Mouse (Mus musculus): ENCODE measurements at regions not wholly inside any gene's neighbourhood (a gene's known extent, or its start where the extent isn't known, plus 50 kb on each side); places are given as distances from the start of the nearest gene placed in this dataset.
A peak's percentile ranks its signal among the peaks of the same experiment; 100 is the strongest.

- DNase-seq (ENCODE audit: low spot score), result no peak
- intact Hi-C loops (cut with DNase I), result no loop called here
Measured at GRCm38 (mm10) chr2:131683734-131684133, 121.7 kb upstream of the Adra1d start.

GRCm38 (mm10) chr2:131678484-131678883 lies 116.4 kb upstream of the Adra1d start:
- no peak for DNase-seq (ENCODE audit: low spot score)
- intact Hi-C loops (cut with DNase I), result no loop called here

GRCm38 (mm10) chr2:131676736-131677135 lies 114.7 kb upstream of the Adra1d start:
- no peak for DNase-seq (ENCODE audit: low spot score)
- intact Hi-C loops (cut with DNase I), result no loop called here

GRCm38 (mm10) chr2:131674872-131675271 lies 112.8 kb upstream of the Adra1d start:
- intact Hi-C loops (cut with DNase I), result loop anchor here (5.0 kb wide), 1 partner anchor 128 kb away; no protein-coding TSS in a partner anchor
- DNase-seq (ENCODE audit: low spot score), result no peak

- no peak for DNase-seq (ENCODE audit: low spot score)
- intact Hi-C loops (cut with DNase I), result loop anchor here (5.0 kb wide), 1 partner anchor 126 kb away; no protein-coding TSS in a partner anchor
Measured at GRCm38 (mm10) chr2:131673351-131673750, 111.3 kb upstream of the Adra1d start.

- no peak for DNase-seq (ENCODE audit: low spot score)
- intact Hi-C loops (cut with DNase I), result loop anchor here (5.0 kb wide), 1 partner anchor 125 kb away; no protein-coding TSS in a partner anchor
Measured at GRCm38 (mm10) chr2:131672646-131673045, 110.6 kb upstream of the Adra1d start.

- DNase-seq (ENCODE audit: low spot score), result no peak
- intact Hi-C loops (cut with DNase I), result loop anchor here (5.0 kb wide), 1 partner anchor 125 kb away; no protein-coding TSS in a partner anchor
Measured at GRCm38 (mm10) chr2:131672223-131672622, 110.1 kb upstream of the Adra1d start.

GRCm38 (mm10) chr2:131670876-131671275 lies 108.8 kb upstream of the Adra1d start:
- intact Hi-C loops (cut with DNase I), result loop anchor here (5.0 kb wide), 1 partner anchor 124 kb away; no protein-coding TSS in a partner anchor
- no peak for DNase-seq (ENCODE audit: low spot score)

- intact Hi-C loops (cut with DNase I), result loop anchor here (5.0 kb wide), 1 partner anchor 139 kb away; no protein-coding TSS in a partner anchor
- no peak for DNase-seq (ENCODE audit: low spot score)
Measured at GRCm38 (mm10) chr2:131667874-131668273, 105.8 kb upstream of the Adra1d start.

- intact Hi-C loops (cut with DNase I), result loop anchor here (5.0 kb wide), 1 partner anchor 140 kb away; no protein-coding TSS in a partner anchor
- DNase-seq (ENCODE audit: low spot score), result no peak
Measured at GRCm38 (mm10) chr2:131666841-131667364, 104.8 kb upstream of the Adra1d start.

GRCm38 (mm10) chr2:131664575-131664974 lies 102.5 kb upstream of the Adra1d start:
- intact Hi-C loops (cut with DNase I), result no loop called here
- DNase-seq (ENCODE audit: low spot score), result no peak

- no peak for DNase-seq (ENCODE audit: low spot score)
- intact Hi-C loops (cut with DNase I), result no loop called here
Measured at GRCm38 (mm10) chr2:131663199-131663809, 101.2 kb upstream of the Adra1d start.

GRCm38 (mm10) chr2:131652197-131652596 lies 90.1 kb upstream of the Adra1d start:
- intact Hi-C loops (cut with DNase I), result no loop called here
- DNase-seq (ENCODE audit: low spot score), result peak; percentile 20

- intact Hi-C loops (cut with DNase I), result no loop called here
- DNase-seq (ENCODE audit: low spot score), result no peak
Measured at GRCm38 (mm10) chr2:131650611-131651153, 88.6 kb upstream of the Adra1d start.

- intact Hi-C loops (cut with DNase I), result no loop called here
- DNase-seq (ENCODE audit: low spot score), result no peak
Measured at GRCm38 (mm10) chr2:131644166-131644858, 82.2 kb upstream of the Adra1d start.

- intact Hi-C loops (cut with DNase I), result no loop called here
- no peak for DNase-seq (ENCODE audit: low spot score)
Measured at GRCm38 (mm10) chr2:131642456-131642855, 80.4 kb upstream of the Adra1d start.

- DNase-seq (ENCODE audit: low spot score), result no peak
- intact Hi-C loops (cut with DNase I), result no loop called here
Measured at GRCm38 (mm10) chr2:131638996-131639605, 77.0 kb upstream of the Adra1d start.

- DNase-seq (ENCODE audit: low spot score), result no peak
- intact Hi-C loops (cut with DNase I), result no loop called here
Measured at GRCm38 (mm10) chr2:131635791-131636190, 73.7 kb upstream of the Adra1d start.

GRCm38 (mm10) chr2:131617916-131618315 lies 55.8 kb upstream of the Adra1d start:
- intact Hi-C loops (cut with DNase I), result no loop called here
- DNase-seq (ENCODE audit: low spot score), result no peak

- intact Hi-C loops (cut with DNase I), result no loop called here
- DNase-seq (ENCODE audit: low spot score), result no peak
Measured at GRCm38 (mm10) chr2:131612486-131612885, 50.4 kb upstream of the Adra1d start.
